Mouse (Mus musculus): ENCODE results near the gene Mef2d.

DNA sequence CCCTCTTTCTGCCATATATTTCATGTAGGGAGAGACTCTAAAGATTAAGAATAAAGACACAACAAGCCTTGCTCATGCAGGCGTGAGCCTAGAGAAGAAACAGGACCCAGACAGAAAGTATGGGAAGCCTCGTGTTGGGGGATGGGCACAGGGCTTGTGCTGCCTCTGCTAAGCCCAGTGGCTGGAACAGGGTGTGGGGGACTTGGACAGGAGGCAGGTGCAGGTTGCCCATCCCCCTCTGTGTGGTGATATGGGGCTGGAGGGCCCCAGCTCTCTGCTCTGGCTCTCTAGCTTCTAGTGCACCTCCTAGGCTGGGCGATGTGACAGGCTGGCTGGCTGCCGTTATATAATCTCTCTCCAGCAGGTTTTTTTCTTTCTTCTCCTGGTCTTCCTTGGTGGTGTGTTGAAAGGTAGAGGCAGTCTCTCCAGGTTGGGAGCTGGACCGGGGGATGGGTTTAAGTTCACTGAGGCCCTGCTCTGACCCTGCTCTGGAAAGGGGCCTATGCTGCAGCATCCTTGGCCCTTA lies 1.9 kb downstream of the Mef2d start:
- no peak for TF ChIP-seq POLR2A (IDR thresholded peaks at IDR 0.05; ENCODE audit: control insufficient read depth, extremely low read depth, insufficient read depth, low read length, poor library complexity)
- TF ChIP-seq CTCF (IDR thresholded peaks at IDR 0.05; ENCODE audit: borderline replicate concordance, control insufficient read depth, extremely low read depth, insufficient read depth, low read length, poor library complexity) = no peak

Measured in thymus, adult 2 months (tissue).